Mouse (Mus musculus) lung, postnatal 0 days (tissue): ENCODE results near the gene Gm42742. TPM values are rescaled to one million over a fixed set of nuclear protein-coding genes. Genes with fewer than 3 reads are reported as not detected.

Experiments used
- ATAC-seq: fragments of 200-750 bp; cut with Nextera tagmentation; 2 replicates; pipeline ENCODE4 v1.8.0; 2017; ENCODE audit warnings: moderate library complexity
- DNase-seq: peaks from one replicate; pipeline ENCODE4 v3.0.0-alpha.2; 2016; ENCODE audit warnings: low spot score
- H3K27ac ChIP-seq: fragments of 300-500 bp; sonication (generic); 2 replicates; pipeline ENCODE4 v1.5.1; 2014; ENCODE audit warnings: antibody characterized with exemption, mild to moderate bottlenecking, low read length, mixed read lengths
- H3K27me3 ChIP-seq: fragments of 300-500 bp; sonication (generic); replicated peaks from 2 replicates; pipeline ENCODE4 v1.6.1; 2014; ENCODE audit warnings: low read length, mixed read lengths; ENCODE audit not compliant: insufficient read depth
- H3K36me3 ChIP-seq: fragments of 300-500 bp; sonication (generic); 2 replicates; pipeline ENCODE4 v1.6.1; 2014; ENCODE audit warnings: low read length, mixed read lengths; ENCODE audit not compliant: insufficient read depth
- H3K4me1 ChIP-seq: fragments of 300-500 bp; sonication (generic); 2 replicates; pipeline ENCODE4 v1.6.1; 2014; ENCODE audit warnings: antibody characterized with exemption, low read depth, low read length, mixed read lengths; ENCODE audit not compliant: insufficient read depth
- H3K4me2 ChIP-seq: fragments of 300-500 bp; sonication (generic); replicated peaks from 2 replicates; pipeline ENCODE4 v1.6.1; 2014; ENCODE audit warnings: low read depth, mild to moderate bottlenecking, low read length, moderate library complexity, mixed read lengths
- H3K4me3 ChIP-seq: fragments of 300-500 bp; sonication (generic); 2 replicates; pipeline ENCODE4 v1.5.1; 2014; ENCODE audit warnings: low read depth, low read length
- H3K9ac ChIP-seq: fragments of 300-500 bp; sonication (generic); replicated peaks from 2 replicates; pipeline ENCODE4 v1.6.1; 2014; ENCODE audit warnings: low read depth, mild to moderate bottlenecking
- H3K9me3 ChIP-seq: fragments of 300-500 bp; sonication (generic); 2 replicates; pipeline ENCODE4 v1.6.1; 2016; ENCODE audit warnings: low read length, mixed read lengths
- CTCF ChIP-seq: IDR thresholded peaks from 2 replicates; pipeline ENCODE4 v1.5.1; 2016; ENCODE audit warnings: antibody characterized with exemption, mild to moderate bottlenecking
- EP300 ChIP-seq: IDR thresholded peaks from 2 replicates; pipeline ENCODE4 v1.6.1; 2016; ENCODE audit warnings: antibody characterized with exemption, mild to moderate bottlenecking, control low read depth
- WGBS: fragments of 180-500 bp; shearing (Covaris S2); extraction: QIAGEN DNeasy Blood & Tissue Kit; methylation state at CpG from one replicate; pipeline ENCODE4 v1.1.7; 2014; 5-methylcytosine and 5-hydroxymethylcytosine counted together
- polyA plus RNA-seq: library from polyadenylated mRNA; unstranded; fragments of >200 nt; fragmentation: Nextera tagmentation; extraction: Ambion mirVana; gene quantifications from 2 replicates; pipeline ENCODE4 v1.2.1, GENCODE M21; 2015

Gene Gm42742
- polyA plus RNA-seq, 1 experiment from 2014 or later, result 29.3 TPM

DNA sequence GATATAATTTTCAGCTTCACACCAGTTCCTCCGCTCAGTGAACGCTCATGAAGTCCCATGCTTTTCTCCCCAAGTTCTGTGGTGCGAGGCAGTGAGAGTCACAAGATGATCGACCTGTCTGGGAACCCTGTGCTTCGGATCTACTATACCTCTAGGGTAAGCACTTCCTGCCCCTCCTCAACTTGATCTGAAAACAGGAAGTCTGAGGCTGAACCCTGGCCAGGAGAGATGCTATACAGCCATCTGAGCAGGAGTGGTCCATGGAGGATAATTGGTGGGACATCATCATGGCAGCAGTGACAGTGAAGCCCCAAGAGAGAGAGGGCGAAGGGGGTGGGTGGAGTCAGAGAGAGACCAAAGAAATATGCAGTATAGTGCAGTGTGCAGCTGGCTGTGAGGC is 42.1 kb downstream of the Gm42742 start:
- ATAC-seq, result no peak
- Histone ChIP-seq H3K9ac (no peak overlapping the region), H3K4me1 (peaks cover 5% of the 10 kb centered on the region), H3K4me3 (no peak overlapping the region), H3K4me2 (no peak overlapping the region), H3K27ac (no peak overlapping the region), H3K36me3 (peaks cover 7% of the 10 kb centered on the region), H3K27me3 (no peaks in the 10 kb centered on the region), H3K9me3 (no peaks in the 10 kb centered on the region)
- no peak for DNase-seq
- no peak for TF ChIP-seq CTCF
- TF ChIP-seq EP300, result no peak
- 80% methylated on average over 6 of the region's 6 CpGs for WGBS

DNA sequence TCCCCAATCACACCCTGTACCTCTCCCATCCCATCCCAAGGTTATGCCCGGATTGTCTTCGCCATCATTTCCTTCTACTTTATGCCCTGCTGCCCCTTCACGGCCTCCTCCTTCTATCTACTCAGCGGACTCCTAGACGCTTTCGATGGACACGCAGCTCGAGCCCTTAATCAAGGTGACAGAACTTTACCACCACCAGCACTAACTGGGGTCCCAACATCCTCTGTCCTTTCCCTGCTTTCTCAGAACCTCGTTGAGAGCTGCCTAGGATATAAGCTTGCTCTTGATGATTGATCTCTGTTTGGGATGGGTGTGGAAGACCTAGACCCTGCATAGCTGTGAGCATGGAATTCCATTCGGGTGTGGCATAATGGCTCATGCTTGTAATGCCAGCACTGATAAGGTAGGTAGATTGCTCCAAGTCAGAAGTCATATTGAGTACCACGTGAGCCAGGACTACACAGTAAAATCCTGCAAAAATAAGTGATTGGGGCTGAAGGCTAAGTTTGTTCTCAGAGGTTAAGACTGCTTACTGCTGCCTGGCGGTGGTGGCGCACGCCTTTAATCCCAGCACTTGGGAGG is 43.9 kb downstream of the Gm42742 start:
- TF ChIP-seq CTCF, result no peak
- TF ChIP-seq EP300, result peak; percentile 28; the same call in 1 of the 2 replicates

DNA sequence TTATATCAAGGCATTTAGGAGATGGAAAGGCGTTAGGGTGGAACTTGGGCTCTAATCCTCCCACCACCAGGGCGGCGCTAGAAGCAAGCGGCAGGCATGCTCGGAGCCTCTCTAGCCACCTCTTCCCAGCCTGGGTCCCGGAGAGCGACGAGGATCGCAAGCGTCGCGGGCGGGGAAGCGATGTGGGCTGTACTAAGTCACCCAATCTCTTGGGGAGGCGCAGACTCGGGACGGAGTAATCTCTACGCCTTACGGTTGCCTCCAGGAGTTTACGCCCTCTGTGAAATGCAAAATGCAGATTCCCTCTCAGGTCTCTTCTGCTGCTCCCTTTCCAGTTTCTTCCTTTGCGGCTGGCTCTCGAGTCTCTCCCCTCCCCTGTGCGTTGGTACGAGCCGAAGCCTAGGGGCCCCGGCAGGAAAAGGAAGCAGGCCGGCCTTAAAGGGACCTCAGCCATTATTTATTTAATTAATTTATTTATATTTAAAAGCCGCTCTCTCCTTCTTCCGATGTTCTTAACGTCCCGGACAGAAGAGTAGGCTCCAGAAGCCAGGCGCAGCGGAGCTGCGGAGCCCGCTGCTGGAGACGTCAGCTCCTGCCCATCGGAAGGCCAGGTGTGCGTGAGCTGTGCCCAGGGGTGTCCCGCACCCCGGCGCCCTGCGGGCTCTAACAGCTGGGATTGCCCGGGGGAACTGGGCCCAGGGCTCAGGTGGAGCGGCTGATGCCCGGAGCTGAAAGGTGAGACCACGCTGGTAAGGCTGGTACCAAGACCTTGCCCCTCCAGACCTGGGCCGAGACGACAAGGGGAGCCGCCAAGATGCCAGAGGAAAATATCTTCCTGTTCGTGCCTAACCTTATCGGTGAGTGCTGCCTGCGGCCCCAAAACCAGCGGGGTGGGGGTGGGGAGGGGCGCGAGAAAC is 44.7 kb downstream of the Gm42742 start, which contains the start of gene Cdiptos:
TSS of gene Cdiptos (minus strand) at position 149 of the 917 bp plus-strand sequence.
- no peaks in the 10 kb centered on the region for H3K27me3 ChIP-seq
- DNase-seq, result peak; percentile 98
- peak within 1 kb of the TSS; percentile 99 for H3K4me3 ChIP-seq
- ATAC-seq, result peak; percentile 96
- no peaks in the 10 kb centered on the region for H3K9me3 ChIP-seq
- peak within 1 kb of the TSS; percentile 98 for H3K9ac ChIP-seq
- H3K4me1 ChIP-seq, result peaks cover 5% of the 10 kb centered on the region
- 1% methylated on average over 51 of the region's 55 CpGs for WGBS
- peak within 1 kb of the TSS; percentile 99 for H3K27ac ChIP-seq
- peak within 1 kb of the TSS; percentile 83 for H3K4me2 ChIP-seq
- TF ChIP-seq CTCF (peak; percentile 98), EP300 (peak; percentile 66; the same call in 1 of the 2 replicates)
- H3K36me3 ChIP-seq, result peaks cover 7% of the 10 kb centered on the region

More for the DNA sequence above, 43.9 kb downstream of the Gm42742 start:
- peak; percentile 35 for DNase-seq
- H3K27ac ChIP-seq, result peak overlapping the region; percentile 99
- WGBS, result 18% methylated on average over 14 of the region's 14 CpGs
- peak; percentile 27; the same call in 1 of the 2 replicates for ATAC-seq
- H3K4me2 ChIP-seq, result peak overlapping the region; percentile 83
- H3K4me1 ChIP-seq, result peaks cover 5% of the 10 kb centered on the region
- H3K4me3 ChIP-seq, result peak overlapping the region; percentile 99
- H3K27me3 ChIP-seq, result no peaks in the 10 kb centered on the region
- peak overlapping the region; percentile 98 for H3K9ac ChIP-seq
- peaks cover 7% of the 10 kb centered on the region for H3K36me3 ChIP-seq
- H3K9me3 ChIP-seq, result no peaks in the 10 kb centered on the region

DNA sequence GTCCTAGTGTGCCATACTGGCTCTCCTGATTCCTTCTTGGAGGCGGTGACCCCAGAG is 45.2 kb downstream of the Gm42742 start, which contains the start of gene Cdipt:
TSS of gene Cdipt (plus strand) at position 22 of the 57 bp plus-strand sequence.
- Histone ChIP-seq H3K9ac (peak within 1 kb of the TSS; percentile 98), H3K4me2 (peak within 1 kb of the TSS; percentile 83), H3K27me3 (no peaks in the 10 kb centered on the region), H3K4me1 (peaks cover 5% of the 10 kb centered on the region), H3K27ac (peak within 1 kb of the TSS; percentile 99), H3K4me3 (peak within 1 kb of the TSS; percentile 99), H3K36me3 (peaks cover 7% of the 10 kb centered on the region), H3K9me3 (no peaks in the 10 kb centered on the region)
- no peak for TF ChIP-seq CTCF
- TF ChIP-seq EP300, result no peak
- whole genome bisulfite sequencing, result 0% methylated on average over 1 of the region's 1 CpGs
- DNase-seq (no peak), ATAC-seq (no peak)

DNA sequence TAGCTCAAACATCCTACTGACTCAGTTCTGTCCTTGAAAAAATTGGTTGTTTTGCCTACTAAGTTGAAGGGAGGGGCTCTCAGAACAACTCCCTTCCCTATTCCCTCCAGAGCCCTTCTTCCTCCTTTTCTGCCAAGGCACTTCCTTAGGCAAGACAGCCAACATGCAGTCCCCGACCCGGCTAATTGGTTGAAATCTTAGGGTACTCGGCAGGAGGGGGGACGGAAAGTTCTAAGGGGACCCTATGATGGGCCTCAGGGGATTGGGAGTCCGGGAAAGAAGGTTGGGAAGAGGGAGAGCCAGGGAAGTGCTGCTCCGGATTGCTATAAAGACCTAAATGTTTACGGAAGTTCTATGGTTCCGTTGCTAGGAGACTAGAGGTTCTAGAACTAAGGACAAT is 45.4 kb downstream of the Gm42742 start:
- Histone ChIP-seq H3K4me3 (peak overlapping the region; percentile 99; the same call in 1 of the 2 replicates), H3K4me1 (peaks cover 5% of the 10 kb centered on the region), H3K27ac (peak overlapping the region; percentile 48; the same call in 1 of the 2 replicates), H3K9ac (no peak overlapping the region), H3K36me3 (peaks cover 7% of the 10 kb centered on the region), H3K4me2 (peak overlapping the region; percentile 83), H3K27me3 (no peaks in the 10 kb centered on the region), H3K9me3 (no peaks in the 10 kb centered on the region)
- 13% methylated on average over 8 of the region's 8 CpGs for WGBS
- DNase-seq, result peak; percentile 33
- no peak for TF ChIP-seq EP300
- no peak for TF ChIP-seq CTCF
- no peak for ATAC-seq

DNA sequence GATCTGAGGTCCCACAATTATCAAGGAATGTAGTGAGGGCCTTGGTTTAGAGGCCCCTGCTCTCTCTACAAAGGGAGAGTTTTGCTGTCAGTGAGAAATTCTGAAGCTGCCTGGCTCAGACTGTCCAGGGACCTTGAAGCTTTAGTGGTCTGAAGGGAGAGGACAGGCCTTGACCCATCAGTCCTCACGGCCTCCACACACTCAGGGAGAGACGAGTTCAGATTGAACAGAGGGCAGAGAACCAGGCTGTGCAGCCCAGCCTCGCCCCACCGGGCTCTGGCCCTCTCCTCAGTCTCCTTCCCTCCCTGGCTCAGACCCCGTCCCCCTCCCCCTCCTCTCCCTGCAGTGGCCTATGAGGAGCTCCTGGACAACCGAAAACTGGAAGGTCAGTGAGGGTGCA is 53.5 kb downstream of the Gm42742 start:
- no peaks in the 10 kb centered on the region for H3K4me1 ChIP-seq
- H3K27me3 ChIP-seq, result 0 out of 2 replicates have a peak, but pooled peaks cover 5% of the 10 kb centered on the region
- ATAC-seq, result no peak

More for the DNA sequence above, 53.5 kb downstream of the Gm42742 start:
- no peak for DNase-seq
- no peak overlapping the region for H3K9ac ChIP-seq
- WGBS, result 74% methylated on average over 5 of the region's 6 CpGs
- H3K36me3 ChIP-seq, result no peaks in the 10 kb centered on the region
- H3K27ac ChIP-seq, result no peak overlapping the region
- H3K9me3 ChIP-seq, result no peaks in the 10 kb centered on the region
- H3K4me3 ChIP-seq, result no peak overlapping the region
- H3K4me2 ChIP-seq, result no peak overlapping the region
- no peak for TF ChIP-seq CTCF
- TF ChIP-seq EP300, result no peak
